9 mouse cellular contexts compared by ENCODE assay signal in genomic region chr17:56302363-56302996, GRCm38 (mm10). TPM values are rescaled to one million over a fixed set of nuclear protein-coding genes. Genes with fewer than 3 reads are reported as not detected.
DNase-seq lines count a peak whose midpoint lies in the region; ATAC-seq lines count a peak whose summit lies in the region.
"Had no signal": no experiment of that assay in that cellular context is flagged by ENCODE, and none has a peak within 500 bp of the region (broad histone marks: within the 10 kb centered on the region; RNA-seq: fewer than 3 reads in every experiment).

No protein-coding gene starts in this region.

- H3K9ac ChIP-seq in lung, embryonic 15.5 days: peak overlapping the region; percentile 21
- H3K9ac ChIP-seq in hindbrain, embryonic 16.5 days (ENCODE audit: low read depth, low read length): no peak overlapping the region
- H3K9ac ChIP-seq in liver, embryonic 16.5 days (ENCODE audit: low read depth, low read length): peak overlapping the region; percentile 63

- no peaks in the 10 kb centered on the region for H3K27me3 ChIP-seq in lung, embryonic 15.5 days
- no peaks in the 10 kb centered on the region; the same call in 1 of the 2 replicates for H3K27me3 ChIP-seq in hindbrain, embryonic 16.5 days (replicated peaks; ENCODE audit: control insufficient read depth, insufficient read depth, low read length)
- no peaks in the 10 kb centered on the region for H3K27me3 ChIP-seq in liver, embryonic 16.5 days (ENCODE audit: control insufficient read depth, insufficient read depth, low read depth, low read length)

- WGBS in lung, embryonic 15.5 days: 25% methylated on average over 13 of the region's 13 CpGs
- 30% methylated on average over 13 of the region's 13 CpGs for WGBS in hindbrain, embryonic 16.5 days
- 41% methylated on average over 13 of the region's 13 CpGs for WGBS in liver, embryonic 16.5 days (ENCODE audit: insufficient replicate concordance)

- H3K36me3 ChIP-seq in lung, embryonic 15.5 days: 0 out of 2 replicates have a peak, but pooled peaks cover 6% of the 10 kb centered on the region
- no peaks in the 10 kb centered on the region for H3K36me3 ChIP-seq in hindbrain, embryonic 16.5 days (ENCODE audit: control insufficient read depth, insufficient read depth, low read length)
- peaks cover 6% of the 10 kb centered on the region; the same call in 1 of the 2 replicates for H3K36me3 ChIP-seq in liver, embryonic 16.5 days (ENCODE audit: control insufficient read depth, insufficient read depth)

- no peaks in the 10 kb centered on the region for H3K9me3 ChIP-seq in lung, embryonic 15.5 days
- H3K9me3 ChIP-seq in hindbrain, embryonic 16.5 days (ENCODE audit: control insufficient read depth, low read length): no peaks in the 10 kb centered on the region
- no peaks in the 10 kb centered on the region for H3K9me3 ChIP-seq in liver, embryonic 16.5 days (replicated peaks; ENCODE audit: control insufficient read depth, low read length)

- H3K4me3 ChIP-seq in lung, embryonic 15.5 days: peak overlapping the region; percentile 74
- no peak overlapping the region for H3K4me3 ChIP-seq in hindbrain, embryonic 16.5 days (ENCODE audit: low read length)
- peak overlapping the region; percentile 81 for H3K4me3 ChIP-seq in liver, embryonic 16.5 days (ENCODE audit: low read depth, low read length)

- peaks cover 37% of the 10 kb centered on the region for H3K4me1 ChIP-seq in lung, embryonic 15.5 days
- peaks cover 24% of the 10 kb centered on the region for H3K4me1 ChIP-seq in hindbrain, embryonic 16.5 days (ENCODE audit: control insufficient read depth, insufficient read depth, low read depth, low read length)
- H3K4me1 ChIP-seq in liver, embryonic 16.5 days (ENCODE audit: control insufficient read depth, low read depth, low read length): peaks cover 35% of the 10 kb centered on the region

- no peak for DNase-seq in lung, postnatal 25 days (ENCODE audit: low spot score)
- peak; percentile 76 for DNase-seq in embryo, embryonic 10 days (ENCODE audit: low spot score)
- no peak for DNase-seq in right cerebral cortex, adult 18-20 months
- no peak for DNase-seq in layer of hippocampus, postnatal 25 days (ENCODE audit: extremely low spot score in 1 of 2, low spot score in 1 of 2)
- DNase-seq in gastrocnemius, postnatal 4 days (ENCODE audit: low spot score in 2 of 2): no peak

- ATAC-seq in lung, embryonic 15.5 days (ENCODE audit: borderline replicate concordance, extremely low read depth, low FRiP score, low TSS enrichment): peak; percentile 24; the same call in 1 of the 2 replicates
- peak; percentile 18 for ATAC-seq in hindbrain, embryonic 16.5 days
- peak; percentile 4; the same call in 1 of the 2 replicates for ATAC-seq in liver, embryonic 16.5 days (ENCODE audit: low read depth)

- peak overlapping the region; percentile 94 for H3K27ac ChIP-seq in lung, embryonic 15.5 days
- no peak overlapping the region for H3K27ac ChIP-seq in hindbrain, embryonic 16.5 days (ENCODE audit: low read depth, low read length)
- peak overlapping the region; percentile 90 for H3K27ac ChIP-seq in liver, embryonic 16.5 days (ENCODE audit: low read length)

- peak overlapping the region; percentile 96 for H3K4me2 ChIP-seq in lung, embryonic 15.5 days
- H3K4me2 ChIP-seq in hindbrain, embryonic 16.5 days (ENCODE audit: low read length): peak overlapping the region; percentile 96
- H3K4me2 ChIP-seq in liver, embryonic 16.5 days (ENCODE audit: low read depth, low read length): peak overlapping the region; percentile 99

RNA-seq across cellular contexts. Expression of gene Uhrf1, which starts 0.6 kb away (rescaled TPM):
- 148 and 150 TPM in 2 replicates for polyA plus RNA-seq in lung, embryonic 15.5 days (2015; fragmentation: Nextera tagmentation; extraction: Ambion mirVana)
- 23.3 and 28.2 TPM in 2 replicates for polyA plus RNA-seq in hindbrain, embryonic 16.5 days (2015; fragmentation: Nextera tagmentation; extraction: Ambion mirVana)
- polyA plus RNA-seq in liver, embryonic 16.5 days (2015; fragmentation: Nextera tagmentation; extraction: Ambion mirVana): 86.0 and 89.7 TPM in 2 replicates
- 1 to 10 TPM; 1.7 to 2.0 TPM for total RNA-seq in layer of hippocampus, postnatal 25 days (2021)
- total RNA-seq in gastrocnemius, postnatal 4 days (2021): 10 to 100 TPM; 39.7 to 41.6 TPM

RNA-seq across cellular contexts. Expression of gene Arrdc5, which starts 2.4 kb away (rescaled TPM):
- polyA plus RNA-seq in lung, embryonic 15.5 days (2015; fragmentation: Nextera tagmentation; extraction: Ambion mirVana): not detected in 2 replicates
- polyA plus RNA-seq in hindbrain, embryonic 16.5 days (2015; fragmentation: Nextera tagmentation; extraction: Ambion mirVana): not detected in 2 replicates
- not detected in 2 replicates for polyA plus RNA-seq in liver, embryonic 16.5 days (2015; fragmentation: Nextera tagmentation; extraction: Ambion mirVana)
- not detected for total RNA-seq in layer of hippocampus, postnatal 25 days (2021)
- total RNA-seq in gastrocnemius, postnatal 4 days (2021): not detected
- total RNA-seq: liver, adult 2 months had no signal
- polyA plus RNA-seq: liver, adult 2 months had no signal

RNA-seq across cellular contexts. Expression of gene Plin3, which starts 9.8 kb away (rescaled TPM):
- polyA plus RNA-seq in lung, embryonic 15.5 days (2015; fragmentation: Nextera tagmentation; extraction: Ambion mirVana): 82.4 and 82.5 TPM in 2 replicates
- 15.5 and 21.1 TPM in 2 replicates for polyA plus RNA-seq in hindbrain, embryonic 16.5 days (2015; fragmentation: Nextera tagmentation; extraction: Ambion mirVana)
- polyA plus RNA-seq in liver, embryonic 16.5 days (2015; fragmentation: Nextera tagmentation; extraction: Ambion mirVana): 35.9 and 37.6 TPM in 2 replicates
- total RNA-seq in layer of hippocampus, postnatal 25 days (2021): 10 to 100 TPM; 14.6 to 16.7 TPM
- 10 to 100 TPM; 59.0 to 60.6 TPM for total RNA-seq in gastrocnemius, postnatal 4 days (2021)

RNA-seq across cellular contexts. Expression of gene Kdm4b, which starts 23.4 kb away (rescaled TPM):
- 33.4 and 33.7 TPM in 2 replicates for polyA plus RNA-seq in lung, embryonic 15.5 days (2015; fragmentation: Nextera tagmentation; extraction: Ambion mirVana)
- 53.5 and 70.3 TPM in 2 replicates for polyA plus RNA-seq in hindbrain, embryonic 16.5 days (2015; fragmentation: Nextera tagmentation; extraction: Ambion mirVana)
- 6.3 and 7.0 TPM in 2 replicates for polyA plus RNA-seq in liver, embryonic 16.5 days (2015; fragmentation: Nextera tagmentation; extraction: Ambion mirVana)
- total RNA-seq in layer of hippocampus, postnatal 25 days (2021): 10 to 100 TPM; 92.0 to 93.4 TPM
- total RNA-seq in gastrocnemius, postnatal 4 days (2021): 10 to 100 TPM; 33.3 to 35.0 TPM

RNA-seq across cellular contexts. Expression of gene Ticam1, which starts 25.9 kb away (rescaled TPM):
- 4.2 and 4.6 TPM in 2 replicates for polyA plus RNA-seq in lung, embryonic 15.5 days (2015; fragmentation: Nextera tagmentation; extraction: Ambion mirVana)
- 1.5 and 1.9 TPM in 2 replicates for polyA plus RNA-seq in hindbrain, embryonic 16.5 days (2015; fragmentation: Nextera tagmentation; extraction: Ambion mirVana)
- polyA plus RNA-seq in liver, embryonic 16.5 days (2015; fragmentation: Nextera tagmentation; extraction: Ambion mirVana): 3.4 and 4.2 TPM in 2 replicates
- total RNA-seq in layer of hippocampus, postnatal 25 days (2021): 1 to 10 TPM; 5.5 to 6.0 TPM
- total RNA-seq in gastrocnemius, postnatal 4 days (2021): 1 to 10 TPM; 8.5 to 8.9 TPM
